Mouse (Mus musculus) v-Abl transformed pro-B cells (cell line): ENCODE measurements around the gene Cnpy2.

Experiments used
- in situ Hi-C, 2 experiments: fragments of 400-800 bp; cut with MboI; formaldehyde crosslinking; loops; one replicate each; pipeline ENCODE4 v1.15.1; 2025; ENCODE audit not compliant: unreplicated experiment in 2 of 2

The Cnpy2 gene

GRCm38 (mm10) chr10:128359226-128359625, 37.0 kb downstream of the Cnpy2 start:
- in situ Hi-C loops: no loop called here

GRCm38 (mm10) chr10:128361836-128362235, 39.6 kb downstream of the Cnpy2 start:
- in situ Hi-C loops: no loop called here

- in situ Hi-C loops: no loop called here
Observed at GRCm38 (mm10) chr10:128362568-128362967, 40.3 kb downstream of the Cnpy2 start.

GRCm38 (mm10) chr10:128367899-128368401, 45.7 kb downstream of the Cnpy2 start:
- in situ Hi-C loops: loop anchor here (5.0 kb wide), 3 partner anchors 39 to 179 kb away; partner anchors contain the start of genes Rpl41 (in 1 of the 2), Smarcc2 (in 1 of the 2) and Zc3h10 (in 1 of the 2)

GRCm38 (mm10) chr10:128368402-128369217, 46.4 kb downstream of the Cnpy2 start, which contains the start of gene Coq10a:
TSS of gene Coq10a (minus strand) at chr10:128368997.
- in situ Hi-C loops: loop anchor here (5.0 kb wide), 3 partner anchors 39 to 179 kb away; partner anchors contain the start of genes Rpl41 (in 1 of the 2), Smarcc2 (in 1 of the 2) and Zc3h10 (in 1 of the 2)

- in situ Hi-C loops: loop anchor here (5.0 kb wide), 3 partner anchors 38 to 178 kb away; partner anchors contain the start of genes Rpl41 (in 1 of the 2), Smarcc2 (in 1 of the 2) and Zc3h10 (in 1 of the 2)
Observed at GRCm38 (mm10) chr10:128369218-128369543, 46.9 kb downstream of the Cnpy2 start.

GRCm38 (mm10) chr10:128369599-128369998, 47.3 kb downstream of the Cnpy2 start:
- in situ Hi-C loops: loop anchor here (5.0 kb wide), 3 partner anchors 38 to 178 kb away; partner anchors contain the start of genes Rpl41 (in 1 of the 2), Smarcc2 (in 1 of the 2) and Zc3h10 (in 1 of the 2)

- in situ Hi-C loops: loop anchor here in 1 of 2 experiments (5.0 kb wide), 1 partner anchor 37 kb away; no protein-coding TSS in a partner anchor
Observed at GRCm38 (mm10) chr10:128370021-128370420, 47.8 kb downstream of the Cnpy2 start.

GRCm38 (mm10) chr10:128370601-128371000, 48.3 kb downstream of the Cnpy2 start:
- in situ Hi-C loops: loop anchor here in 1 of 2 experiments (5.0 kb wide), 1 partner anchor 37 kb away; no protein-coding TSS in a partner anchor

GRCm38 (mm10) chr10:128372142-128372541, 49.9 kb downstream of the Cnpy2 start:
- in situ Hi-C loops: loop anchor here in 1 of 2 experiments (5.0 kb wide), 1 partner anchor 35 kb away; no protein-coding TSS in a partner anchor

- in situ Hi-C loops: loop anchor here in 1 of 2 experiments (5.0 kb wide), 1 partner anchor 34 kb away; no protein-coding TSS in a partner anchor
Observed at GRCm38 (mm10) chr10:128372989-128373748, 50.9 kb downstream of the Cnpy2 start.

- in situ Hi-C loops: loop anchor here in 1 of 2 experiments (5.0 kb wide), 1 partner anchor 33 kb away; no protein-coding TSS in a partner anchor
Observed at GRCm38 (mm10) chr10:128374393-128374792, 52.1 kb downstream of the Cnpy2 start.

GRCm38 (mm10) chr10:128376099-128376454, 53.8 kb downstream of the Cnpy2 start:
- in situ Hi-C loops: no loop called here

GRCm38 (mm10) chr10:128376455-128377211, 54.4 kb downstream of the Cnpy2 start, which contains the start of gene Ankrd52:
TSS of gene Ankrd52 (plus strand) at chr10:128377115.
- in situ Hi-C loops: no loop called here
